Mouse (Mus musculus): Measurements from ENCODE around the gene Ruvbl2. TPM values are rescaled to one million over a fixed set of nuclear protein-coding genes. Genes with fewer than 3 reads are reported as not detected.

The Ruvbl2 gene
- polyA plus RNA-seq, 2 experiments: 119 to 120 TPM

DNA sequence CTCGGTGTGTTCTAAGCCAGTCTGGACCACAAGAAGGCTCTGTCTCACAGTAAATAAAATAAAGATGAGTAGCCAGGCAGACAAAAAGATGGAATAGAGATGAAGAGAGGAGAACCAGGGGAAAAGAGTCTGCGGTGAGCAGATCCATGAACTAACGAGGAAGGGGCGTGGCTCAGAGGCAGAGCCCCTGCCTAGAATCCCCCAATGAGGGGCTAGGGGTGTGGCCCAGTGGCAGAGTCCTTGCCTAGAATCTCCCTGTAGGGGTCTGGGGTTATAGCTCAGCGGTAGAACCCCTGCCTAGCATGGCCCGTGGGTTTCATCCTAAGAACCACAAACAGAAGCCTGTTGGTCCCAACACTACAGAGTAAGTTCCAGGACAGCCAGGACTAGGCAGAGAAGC, 850 bp downstream of the Ruvbl2 start:
- Histone ChIP-seq H3K9ac (ENCODE audit: low read depth, low read length, severe bottlenecking) (no peak overlapping the region), H3K36me3 (ENCODE audit: control insufficient read depth, insufficient read depth, low read length) (peaks cover 26% of the 10 kb centered on the region), H3K4me1 (ENCODE audit: control insufficient read depth, insufficient read depth, low read length) (peaks cover 37% of the 10 kb centered on the region), H3K4me2 (replicated peaks; ENCODE audit: low read depth, low read length, severe bottlenecking) (peak overlapping the region; percentile 23), H3K27ac (replicated peaks; ENCODE audit: low read depth, low read length) (no peak overlapping the region), H3K27me3 (ENCODE audit: control insufficient read depth, insufficient read depth, low read length) (no peaks in the 10 kb centered on the region), H3K9me3 (ENCODE audit: control insufficient read depth, low read length) (no peaks in the 10 kb centered on the region), H3K4me3 (replicated peaks; ENCODE audit: low read length) (no peak overlapping the region)
- WGBS: 22% methylated on average over 6 of the region's 6 CpGs
- TF ChIP-seq POLR2A (IDR thresholded peaks at IDR 0.05; ENCODE audit: borderline replicate concordance, extremely low read depth, insufficient read depth, insufficient read length): no peak
- no peak for ATAC-seq (ENCODE audit: low FRiP score, low read depth)
- DNase-seq (ENCODE audit: low spot score): no peak

- ATAC-seq (ENCODE audit: low FRiP score, low read depth): no peak
- H3K4me3 ChIP-seq (replicated peaks; ENCODE audit: low read length): no peak overlapping the region
- WGBS: 89% methylated on average over 5 of the region's 5 CpGs
- H3K27ac ChIP-seq (replicated peaks; ENCODE audit: low read depth, low read length): no peak overlapping the region
- no peak overlapping the region for H3K9ac ChIP-seq (ENCODE audit: low read depth, low read length, severe bottlenecking)
- TF ChIP-seq POLR2A (IDR thresholded peaks at IDR 0.05; ENCODE audit: borderline replicate concordance, extremely low read depth, insufficient read depth, insufficient read length): no peak
- no peaks in the 10 kb centered on the region for H3K9me3 ChIP-seq (ENCODE audit: control insufficient read depth, low read length)
- H3K4me2 ChIP-seq (replicated peaks; ENCODE audit: low read depth, low read length, severe bottlenecking): 0 out of 2 replicates have a peak overlapping the region, but pooled peaks have one; percentile 80
- peaks cover 28% of the 10 kb centered on the region for H3K36me3 ChIP-seq (ENCODE audit: control insufficient read depth, insufficient read depth, low read length)
- no peaks in the 10 kb centered on the region for H3K27me3 ChIP-seq (ENCODE audit: control insufficient read depth, insufficient read depth, low read length)
- DNase-seq (ENCODE audit: low spot score): no peak
- peaks cover 37% of the 10 kb centered on the region for H3K4me1 ChIP-seq (ENCODE audit: control insufficient read depth, insufficient read depth, low read length)
These were observed 1.5 kb downstream of the Ruvbl2 start for GRCm38 (mm10) chr7:45436444-45436843.

DNA sequence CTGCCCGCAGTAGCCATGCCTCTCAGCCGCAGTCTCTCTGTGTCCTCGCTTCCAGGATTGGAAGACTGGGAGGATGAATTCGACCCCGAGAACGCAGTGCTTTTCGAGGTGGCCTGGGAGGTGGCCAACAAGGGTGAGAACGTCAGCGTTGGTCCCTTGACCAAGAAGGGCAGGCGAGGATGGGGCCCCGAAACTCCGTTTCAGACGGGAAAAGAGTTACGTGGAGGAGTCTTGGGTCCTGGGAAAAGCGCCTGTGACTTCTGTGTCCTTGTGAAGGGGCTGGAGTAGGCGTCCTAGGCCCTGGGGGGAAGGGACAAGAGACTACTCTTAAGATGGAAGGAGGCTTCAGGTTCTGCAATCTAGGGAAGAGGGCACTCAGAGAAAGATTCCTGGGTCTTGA, 2.9 kb downstream of the Ruvbl2 start:
- H3K36me3 ChIP-seq (ENCODE audit: control insufficient read depth, insufficient read depth, low read length): peaks cover 27% of the 10 kb centered on the region
- H3K4me3 ChIP-seq (replicated peaks; ENCODE audit: low read length): peak overlapping the region; percentile 77
- no peaks in the 10 kb centered on the region for H3K27me3 ChIP-seq (ENCODE audit: control insufficient read depth, insufficient read depth, low read length)
- no peak for TF ChIP-seq POLR2A (IDR thresholded peaks at IDR 0.05; ENCODE audit: borderline replicate concordance, extremely low read depth, insufficient read depth, insufficient read length)
- H3K4me2 ChIP-seq (replicated peaks; ENCODE audit: low read depth, low read length, severe bottlenecking): peak overlapping the region; percentile 80
- DNase-seq (ENCODE audit: low spot score) (no peak), ATAC-seq (ENCODE audit: low FRiP score, low read depth) (no peak; the same call in 1 of the 2 replicates)
- H3K27ac ChIP-seq (replicated peaks; ENCODE audit: low read depth, low read length): peak overlapping the region; percentile 72
- peak overlapping the region; percentile 77 for H3K9ac ChIP-seq (ENCODE audit: low read depth, low read length, severe bottlenecking)
- no peaks in the 10 kb centered on the region for H3K9me3 ChIP-seq (ENCODE audit: control insufficient read depth, low read length)
- peaks cover 37% of the 10 kb centered on the region for H3K4me1 ChIP-seq (ENCODE audit: control insufficient read depth, insufficient read depth, low read length)
- under 1% methylated on average over 16 of the region's 16 CpGs for WGBS

GRCm38 (mm10) chr7:45434203-45435015, 3.5 kb downstream of the Ruvbl2 start, which contains the start of gene Gys1:
Gys1 (plus strand) TSS chr7:45434844.
- peak; percentile 97 for ATAC-seq (ENCODE audit: low FRiP score, low read depth)
- 1% methylated on average over 45 of the region's 45 CpGs for WGBS

DNA sequence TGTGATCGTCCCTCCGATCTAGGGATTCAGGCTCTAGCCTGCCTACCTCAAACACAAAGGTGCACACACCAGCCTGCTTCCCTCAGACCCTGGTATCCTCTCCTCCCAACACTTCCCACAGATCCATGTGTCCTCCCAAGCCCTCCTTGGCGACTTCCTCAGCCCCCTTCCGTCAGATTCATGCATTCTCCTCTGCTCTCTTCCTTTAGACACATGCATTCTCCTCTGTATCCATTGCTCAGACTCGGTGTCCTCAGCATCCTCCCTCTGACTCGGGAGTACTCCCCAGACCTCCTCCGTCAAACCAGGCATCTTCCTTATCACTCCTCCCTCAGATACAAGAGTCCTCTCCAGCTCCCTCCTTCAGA, 4.1 kb downstream of the Ruvbl2 start:
- no peak for TF ChIP-seq POLR2A (IDR thresholded peaks at IDR 0.05; ENCODE audit: borderline replicate concordance, extremely low read depth, insufficient read depth, insufficient read length)
- peaks cover 37% of the 10 kb centered on the region for H3K4me1 ChIP-seq (ENCODE audit: control insufficient read depth, insufficient read depth, low read length)
- peak overlapping the region; percentile 80 for H3K9ac ChIP-seq (ENCODE audit: low read depth, low read length, severe bottlenecking)
- H3K27ac ChIP-seq (replicated peaks; ENCODE audit: low read depth, low read length): peak overlapping the region; percentile 74
- H3K9me3 ChIP-seq (ENCODE audit: control insufficient read depth, low read length): no peaks in the 10 kb centered on the region
- DNase-seq (ENCODE audit: low spot score): no peak
- ATAC-seq (ENCODE audit: low FRiP score, low read depth): no peak
- peak overlapping the region; percentile 77 for H3K4me3 ChIP-seq (replicated peaks; ENCODE audit: low read length)
- H3K36me3 ChIP-seq (ENCODE audit: control insufficient read depth, insufficient read depth, low read length): peaks cover 33% of the 10 kb centered on the region
- WGBS: 1% methylated on average over 7 of the region's 7 CpGs
- no peaks in the 10 kb centered on the region for H3K27me3 ChIP-seq (ENCODE audit: control insufficient read depth, insufficient read depth, low read length)
- peak overlapping the region; percentile 98 for H3K4me2 ChIP-seq (replicated peaks; ENCODE audit: low read depth, low read length, severe bottlenecking)

More at GRCm38 (mm10) chr7:45434203-45435015, 3.5 kb downstream of the Ruvbl2 start, which contains the start of gene Gys1:
- H3K27ac ChIP-seq (replicated peaks; ENCODE audit: low read depth, low read length): peak within 1 kb of the TSS; percentile 74
- H3K4me3 ChIP-seq (replicated peaks; ENCODE audit: low read length): peak within 1 kb of the TSS; percentile 77
- H3K36me3 ChIP-seq (ENCODE audit: control insufficient read depth, insufficient read depth, low read length): peaks cover 27% of the 10 kb centered on the region
- peak within 1 kb of the TSS; percentile 80 for H3K9ac ChIP-seq (ENCODE audit: low read depth, low read length, severe bottlenecking)
- no peaks in the 10 kb centered on the region for H3K9me3 ChIP-seq (ENCODE audit: control insufficient read depth, low read length)
- peak; percentile 84; the same call in 1 of the 2 replicates for TF ChIP-seq POLR2A (IDR thresholded peaks at IDR 0.05; ENCODE audit: borderline replicate concordance, extremely low read depth, insufficient read depth, insufficient read length)
- no peaks in the 10 kb centered on the region for H3K27me3 ChIP-seq (ENCODE audit: control insufficient read depth, insufficient read depth, low read length)
- peak; percentile 100 for DNase-seq (ENCODE audit: low spot score)
- H3K4me1 ChIP-seq (ENCODE audit: control insufficient read depth, insufficient read depth, low read length): peaks cover 37% of the 10 kb centered on the region
- peak within 1 kb of the TSS; percentile 98 for H3K4me2 ChIP-seq (replicated peaks; ENCODE audit: low read depth, low read length, severe bottlenecking)
